Mouse (Mus musculus) CD4-positive helper T cell, adult 2 months (primary cell): ENCODE measurements around the gene Pck2.

Experiments used
- DNase-seq: peaks from one replicate; pipeline ENCODE4 v3.0.0-alpha.2; 2012; ENCODE audit warnings: low read depth, missing footprints, low spot score

The Pck2 gene

DNA sequence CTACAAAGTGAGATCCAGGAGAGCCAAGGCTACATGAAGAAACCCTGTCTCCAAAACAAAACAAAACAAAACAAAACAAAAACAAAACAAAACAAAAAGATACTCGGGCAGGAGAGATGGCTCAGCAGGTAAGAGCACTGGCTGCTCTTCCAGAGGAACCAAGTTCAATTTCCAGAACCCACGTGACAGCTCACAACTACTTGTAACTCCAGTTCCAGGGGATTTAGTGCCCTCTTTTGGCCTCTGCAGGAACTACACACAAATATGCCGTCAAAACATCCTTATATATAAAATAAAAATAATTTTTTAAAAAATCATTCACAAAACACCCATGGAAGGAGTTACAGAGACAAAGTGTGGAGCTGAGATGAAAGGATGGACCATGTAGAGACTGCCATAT is 12.1 kb upstream of the Pck2 start:
- peak; percentile 60 for DNase-seq

DNA sequence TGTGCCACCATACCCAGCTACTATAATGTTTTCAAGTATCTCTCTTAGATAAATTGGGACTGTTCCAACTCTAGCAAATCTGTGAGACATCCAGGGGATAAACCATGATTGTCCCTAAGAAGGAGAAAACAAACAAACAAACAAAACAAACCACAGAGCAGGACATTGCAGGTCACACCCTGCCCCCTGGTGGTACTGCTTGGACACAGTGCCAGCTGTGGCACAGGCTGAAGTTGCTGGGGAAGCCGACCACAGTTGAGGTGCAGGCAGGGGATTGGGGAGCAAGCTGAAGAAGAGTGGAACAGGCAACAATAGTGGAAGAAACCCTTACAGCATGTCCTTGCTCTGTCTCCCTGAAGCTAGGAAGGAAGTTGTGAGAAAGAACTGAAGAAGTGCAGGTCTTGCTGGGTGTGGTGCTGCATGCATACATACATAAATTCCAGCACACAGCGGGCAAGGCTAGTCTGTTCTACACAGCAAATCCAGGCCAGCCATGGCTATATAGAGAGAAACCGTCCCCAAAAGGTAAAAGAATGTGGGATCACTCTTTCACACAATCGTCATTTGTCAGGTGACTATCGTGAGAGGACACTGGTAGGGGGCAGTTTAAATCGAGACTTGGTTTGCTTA is 3.8 kb upstream of the Pck2 start:
- peak; percentile 34 for DNase-seq

DNA sequence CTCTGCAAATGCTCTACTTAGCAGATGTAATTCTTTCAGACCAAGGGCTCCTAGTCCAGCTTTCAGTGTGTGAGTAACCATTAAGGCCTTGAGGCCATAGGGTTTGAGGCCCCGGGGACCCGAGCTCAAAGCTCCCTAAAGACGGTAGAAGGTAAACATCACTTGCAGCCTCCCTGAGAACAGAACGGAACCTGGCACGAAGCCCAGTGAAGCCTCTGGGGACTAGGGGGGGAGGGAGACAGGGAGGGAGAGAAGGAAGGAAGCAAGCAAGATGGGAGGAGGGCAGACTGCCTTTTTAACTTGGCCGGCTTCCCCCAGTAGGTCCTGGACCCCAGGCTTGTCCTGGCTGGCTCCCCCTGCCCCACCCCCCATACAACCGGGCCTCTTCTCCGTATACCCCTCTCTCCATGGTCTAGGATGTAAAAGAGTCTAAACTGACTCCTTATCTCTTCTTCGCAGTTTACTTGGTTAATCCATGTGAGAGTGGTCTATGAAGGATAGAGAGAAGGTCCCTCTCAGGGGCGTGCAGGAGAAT is 788 bp downstream of the Pck2 start:
- peak; percentile 61 for DNase-seq

DNA sequence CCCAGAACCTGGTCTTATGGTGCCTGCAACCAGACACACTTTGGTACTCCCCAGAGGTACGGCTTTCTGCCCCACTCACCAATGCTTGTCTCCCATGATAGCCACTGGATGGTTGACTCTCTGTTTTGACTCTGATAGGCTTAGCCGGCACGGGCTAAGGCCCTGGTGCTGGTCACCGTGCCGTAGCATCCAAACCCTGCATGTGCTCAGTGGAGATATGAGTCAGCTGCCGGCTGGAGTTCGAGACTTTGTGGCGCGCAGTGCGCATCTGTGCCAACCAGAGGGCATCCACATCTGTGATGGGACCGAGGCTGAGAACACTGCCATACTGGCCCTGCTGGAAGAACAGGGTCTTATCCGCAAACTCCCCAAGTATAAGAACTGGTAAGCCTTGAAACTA is 2.2 kb downstream of the Pck2 start:
- no peak for DNase-seq

DNA sequence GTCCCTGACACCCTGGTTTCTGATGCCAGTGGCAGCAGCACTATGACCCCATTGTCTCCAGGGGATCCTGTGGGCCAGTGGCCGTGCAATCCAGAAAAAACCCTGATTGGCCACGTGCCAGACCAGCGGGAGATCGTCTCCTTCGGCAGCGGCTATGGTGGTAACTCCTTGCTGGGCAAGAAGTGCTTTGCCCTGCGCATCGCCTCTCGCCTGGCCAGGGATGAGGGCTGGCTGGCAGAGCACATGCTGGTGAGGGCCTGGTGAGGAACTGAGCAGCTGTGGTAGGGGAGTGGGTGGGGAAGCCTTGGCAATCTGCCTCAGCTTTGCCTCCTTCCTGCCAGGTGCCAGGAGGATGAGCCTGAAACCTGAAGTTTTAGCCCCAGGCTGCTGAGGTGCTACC is 4.3 kb downstream of the Pck2 start:
- DNase-seq: no peak

DNA sequence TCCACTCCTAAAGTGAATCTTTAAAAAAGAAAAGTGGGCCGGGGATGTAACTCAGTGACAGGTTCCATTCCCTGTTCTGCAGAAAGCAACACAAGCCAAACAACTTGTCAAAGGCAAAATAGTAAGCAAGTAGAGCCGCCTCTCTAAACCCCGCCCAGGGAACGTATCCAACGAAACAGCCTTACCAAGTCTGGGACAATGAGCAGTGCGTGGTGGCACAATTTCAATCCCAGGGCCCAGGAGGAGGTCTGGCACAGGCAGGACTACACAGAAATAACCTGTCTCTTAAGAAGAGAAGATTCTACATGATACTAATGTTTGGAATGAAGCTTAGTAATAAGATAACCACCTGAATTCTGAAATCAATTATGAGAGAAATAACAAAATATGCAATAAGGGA is 10.1 kb downstream of the Pck2 start:
- no peak for DNase-seq

DNA sequence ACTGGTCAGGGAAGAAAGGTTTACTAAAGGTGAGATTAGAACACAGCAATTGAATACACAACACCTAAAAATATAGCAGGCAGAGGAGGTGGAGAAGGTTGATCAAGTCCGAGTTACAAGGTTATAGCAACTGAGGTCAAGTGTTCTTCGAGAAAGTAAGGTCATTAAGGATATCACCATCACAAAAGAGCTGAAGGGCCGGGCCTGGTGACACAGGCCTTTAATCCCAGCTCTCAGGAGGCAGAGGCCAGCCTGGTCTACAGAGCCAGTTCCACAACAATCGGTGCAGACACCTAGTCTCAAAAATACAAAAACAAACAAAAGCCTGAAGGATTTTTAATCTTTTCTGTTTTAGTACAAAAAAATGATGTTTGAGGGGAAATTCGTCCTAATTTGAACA is 11.3 kb downstream of the Pck2 start:
- DNase-seq: no peak

DNA sequence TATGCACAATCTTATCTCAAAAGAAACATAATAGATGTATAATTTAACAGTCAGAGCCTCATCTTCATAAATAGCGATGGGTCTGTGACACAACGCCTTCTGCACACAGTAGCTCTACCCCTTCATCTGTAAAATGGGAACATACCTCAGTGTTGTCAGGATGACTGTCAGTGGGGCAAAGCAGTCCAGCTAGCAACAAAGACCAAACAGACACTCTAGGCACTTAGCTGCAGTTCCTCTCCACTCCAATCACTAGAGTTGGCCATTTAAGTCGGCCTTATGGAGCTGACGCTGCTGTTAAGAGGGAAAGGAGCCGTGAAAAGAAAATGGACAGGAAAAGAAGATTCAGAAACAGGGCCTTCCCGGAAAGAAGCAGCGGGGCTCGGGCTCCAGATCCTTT is 11.7 kb downstream of the Pck2 start:
- DNase-seq: no peak

DNA sequence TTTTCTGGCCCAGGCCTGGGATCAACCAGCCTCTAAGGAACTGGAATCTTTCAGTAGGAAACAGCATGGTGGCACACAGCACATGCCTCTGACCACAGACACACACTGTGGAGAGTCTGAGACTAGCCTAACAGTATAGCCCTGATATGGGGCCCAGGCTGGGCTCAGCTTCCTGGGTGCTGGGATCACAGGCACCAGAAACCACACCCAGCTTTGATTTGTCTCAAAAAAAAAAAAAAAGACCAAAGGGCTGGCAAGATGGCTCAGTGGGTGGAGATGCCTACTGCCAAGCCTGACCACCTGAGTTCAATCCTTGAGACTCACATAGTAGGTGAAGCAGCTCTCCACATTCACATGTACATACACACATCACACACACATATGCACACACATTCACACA is 14.6 kb downstream of the Pck2 start:
- no peak for DNase-seq

DNA sequence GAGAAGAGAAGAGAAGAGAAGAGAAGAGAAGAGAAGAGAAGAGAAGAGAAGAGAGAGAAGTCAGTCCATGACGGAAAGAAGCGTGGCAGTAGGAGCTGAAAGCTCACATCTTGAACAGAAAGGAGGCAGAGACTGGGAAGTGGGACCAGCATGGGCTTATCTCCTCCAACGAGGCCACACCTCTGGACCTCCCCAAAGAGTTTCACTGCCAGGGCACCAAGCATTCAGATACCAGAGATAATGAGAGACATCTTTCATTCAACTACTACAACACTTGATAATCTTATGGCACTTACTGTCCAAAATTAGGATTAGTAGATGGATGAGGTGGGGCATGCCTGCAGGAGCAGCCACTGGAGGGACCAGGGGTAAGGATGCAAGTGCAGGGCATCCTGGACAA is 15.7 kb downstream of the Pck2 start:
- no peak for DNase-seq

DNA sequence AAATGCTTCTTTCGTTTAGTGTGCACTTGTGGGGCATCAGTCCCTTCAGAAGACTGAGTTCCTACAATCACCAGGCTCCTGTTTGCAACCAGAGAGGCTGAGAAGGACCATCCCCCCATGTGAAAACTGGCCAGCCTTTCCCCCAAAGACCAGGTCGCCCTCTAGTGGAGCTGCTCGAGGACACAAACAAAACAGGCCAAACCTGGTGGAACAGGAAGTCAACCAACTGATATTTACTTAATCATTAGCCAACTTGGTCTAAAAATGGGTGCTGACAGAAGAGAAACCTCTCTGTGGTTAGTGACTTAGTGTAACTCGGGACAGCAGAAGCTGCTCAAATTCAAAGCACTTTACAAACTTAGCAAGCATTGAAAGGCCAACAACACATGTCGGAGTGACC is 16.9 kb downstream of the Pck2 start:
- DNase-seq: peak; percentile 77

DNA sequence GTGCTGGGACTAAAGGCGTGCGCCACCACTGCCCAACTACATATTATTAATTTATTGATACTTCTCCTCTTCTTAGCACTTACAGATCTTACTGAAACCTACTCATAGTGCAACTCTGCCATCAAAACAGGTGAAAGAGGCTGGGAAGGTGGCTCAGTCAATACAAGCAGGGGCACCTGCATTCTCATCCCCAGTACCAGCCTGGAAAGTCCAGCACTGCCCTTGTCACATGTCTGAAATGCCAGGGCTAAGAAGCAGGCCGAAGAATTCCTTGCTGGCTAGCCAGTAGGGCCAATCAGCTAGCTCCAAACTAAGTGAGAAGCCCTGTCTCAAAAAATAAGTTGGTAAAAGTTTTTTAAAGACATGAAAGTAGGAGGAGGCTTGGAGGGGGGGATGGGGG is 17.5 kb downstream of the Pck2 start:
- DNase-seq: no peak

DNA sequence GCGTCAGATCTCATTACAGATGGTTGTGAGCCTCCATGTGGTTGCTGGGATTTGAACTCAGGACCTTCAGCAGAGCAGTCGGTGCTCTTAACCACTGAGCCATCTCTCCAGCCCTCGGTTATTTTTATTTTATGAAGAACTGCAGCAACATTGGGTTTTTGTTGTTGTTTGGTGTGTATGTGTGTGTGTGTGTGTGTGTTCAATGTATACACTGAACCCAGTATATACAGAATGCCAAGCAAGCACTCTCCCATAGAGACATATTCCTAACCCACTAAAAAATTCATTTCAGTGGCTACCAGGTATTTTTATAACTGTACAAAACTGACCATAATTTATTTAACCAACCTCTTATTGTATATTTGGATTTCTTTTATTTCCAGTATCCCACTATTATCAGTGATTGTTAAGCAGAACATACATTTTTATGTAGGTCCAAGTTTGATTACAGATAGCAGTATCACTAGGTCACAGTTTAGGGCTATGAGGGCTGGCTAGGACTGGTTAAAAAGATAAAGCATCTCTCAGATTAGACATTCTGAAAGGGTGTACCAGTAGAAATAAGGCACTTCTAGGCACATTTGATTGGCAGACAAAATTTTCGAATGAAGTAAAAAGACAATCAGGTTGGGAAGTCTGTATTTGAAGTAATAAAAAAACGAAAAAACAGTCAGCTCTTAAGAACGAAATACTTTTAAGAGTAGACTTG is 18.8 kb downstream of the Pck2 start:
- DNase-seq: no peak

DNA sequence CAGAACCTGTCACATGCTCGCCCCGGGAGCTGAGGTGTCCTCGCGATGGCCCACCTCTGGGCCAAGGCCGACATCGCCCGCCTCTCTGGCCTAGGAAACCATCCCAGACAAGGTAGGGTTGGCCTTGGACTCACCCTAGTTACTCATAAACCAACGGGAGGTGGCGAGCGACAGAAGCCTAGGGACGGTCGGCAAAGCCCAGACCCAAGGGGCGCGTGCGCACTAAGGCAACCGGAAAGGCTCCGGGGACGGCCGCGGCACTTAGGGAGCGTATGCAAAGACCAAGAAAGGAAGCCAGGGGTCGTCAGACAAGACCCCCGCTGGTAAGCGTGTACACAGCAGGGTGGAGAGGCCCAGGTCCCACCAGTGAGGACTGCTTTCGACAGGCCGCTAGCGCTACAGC is 19.7 kb downstream of the Pck2 start, which contains the start of gene Dcaf11:
TSS of gene Dcaf11 (plus strand) at position 208 of the 403 bp plus-strand sequence.
- DNase-seq: peak; percentile 90

DNA sequence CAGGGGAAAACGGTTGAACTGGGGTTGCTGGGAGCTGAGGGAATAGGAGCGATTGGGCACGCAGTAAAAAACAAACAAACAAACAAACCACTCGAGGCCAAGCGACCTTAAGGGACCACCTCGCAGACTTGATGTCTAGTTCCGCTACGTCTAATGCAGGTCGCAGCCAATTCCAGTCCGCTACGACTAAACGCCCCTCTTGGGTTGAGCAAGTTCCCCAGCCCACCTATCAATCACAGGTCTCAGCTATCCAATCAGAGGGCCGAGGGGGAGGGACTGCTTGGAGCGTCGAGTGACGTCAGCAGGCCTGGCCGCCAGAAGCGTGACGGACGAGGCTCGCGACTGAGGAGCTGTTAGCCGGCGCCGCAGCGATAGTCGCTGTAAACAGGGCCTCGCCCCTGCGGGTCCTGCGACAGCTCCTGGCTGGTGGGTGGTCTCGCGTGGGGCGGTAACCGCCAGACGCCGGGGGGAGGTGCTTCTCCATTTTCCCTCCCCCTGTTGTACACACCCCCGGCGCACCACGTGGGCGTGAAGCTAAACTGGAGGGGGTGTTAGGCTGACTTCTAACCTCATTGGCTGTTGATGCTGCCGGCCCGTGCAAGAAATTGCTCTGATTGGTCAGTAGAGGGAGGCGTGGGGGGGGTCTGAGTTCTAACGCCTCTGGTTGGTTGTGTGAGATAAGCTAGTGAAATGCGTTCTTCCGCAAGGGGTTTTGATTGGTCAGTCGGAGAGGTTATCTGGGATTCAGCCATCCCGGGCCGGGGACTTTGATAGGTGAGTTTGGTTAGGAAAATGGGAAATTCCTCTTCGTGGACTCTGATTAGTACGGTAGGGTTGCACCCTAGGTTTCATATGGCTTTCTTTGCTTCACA is 20.4 kb downstream of the Pck2 start, which contains the start of gene A730061H03Rik:
TSS of gene A730061H03Rik (minus strand) at position 205 of the 872 bp plus-strand sequence.
- peak; percentile 99 for DNase-seq

DNA sequence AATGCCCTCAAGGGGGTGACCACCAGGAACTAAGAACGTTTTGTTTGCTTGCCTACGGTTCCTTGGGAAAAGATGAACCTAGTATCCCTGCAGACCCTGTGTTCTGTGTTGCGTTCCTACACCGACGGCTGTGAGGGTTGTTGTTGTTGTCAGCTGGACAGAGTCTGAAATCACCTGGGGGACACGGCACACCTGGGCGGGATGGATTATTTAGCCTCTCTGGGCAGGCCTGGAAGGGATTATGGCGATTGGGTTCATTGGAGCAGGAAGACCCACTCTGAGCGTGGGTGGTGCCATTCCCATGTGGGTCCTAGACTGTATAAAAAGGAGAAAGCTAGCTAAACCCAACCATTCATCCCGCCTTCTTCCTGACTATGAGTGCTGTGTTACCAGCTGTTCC is 21.8 kb downstream of the Pck2 start:
- no peak for DNase-seq

DNA sequence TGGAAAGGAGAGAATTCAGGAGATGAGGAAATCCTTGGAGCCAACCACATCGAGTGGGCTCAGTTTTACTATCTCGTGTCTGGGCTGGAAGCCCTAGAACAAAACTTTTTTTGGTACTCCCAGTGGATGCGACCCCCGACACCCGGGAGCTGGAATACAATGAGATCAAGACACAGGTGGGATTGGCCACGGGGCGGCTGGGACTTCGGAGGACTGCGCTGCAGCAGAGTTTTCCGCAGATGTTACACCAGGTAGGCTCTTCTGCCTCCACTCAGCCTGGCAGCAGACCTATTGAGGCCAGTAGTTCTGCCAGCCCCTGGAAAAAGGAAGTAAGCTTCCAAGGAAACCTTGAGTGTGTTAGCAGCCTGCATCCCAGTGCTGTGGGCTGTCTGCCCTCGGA is 23.2 kb downstream of the Pck2 start:
- no peak for DNase-seq

DNA sequence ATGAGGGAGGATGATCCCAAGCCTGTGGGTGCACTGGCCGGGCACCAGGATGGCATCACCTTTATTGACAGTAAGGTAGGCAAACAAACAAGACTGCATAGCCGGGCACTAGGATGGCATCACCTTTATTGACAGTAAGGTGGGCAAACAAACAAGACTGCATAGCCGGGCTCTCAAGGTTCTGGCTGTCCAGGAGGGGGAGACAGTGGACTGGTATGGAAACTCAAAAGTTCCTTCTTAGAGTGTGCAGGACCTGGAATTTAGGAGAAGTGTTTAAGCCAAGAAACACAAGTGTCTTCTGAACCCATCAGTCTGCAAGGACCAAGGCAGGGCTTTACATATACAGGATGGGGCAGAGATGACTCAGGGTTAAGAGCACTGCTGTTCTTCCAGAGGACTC is 25.7 kb downstream of the Pck2 start:
- DNase-seq: no peak

DNA sequence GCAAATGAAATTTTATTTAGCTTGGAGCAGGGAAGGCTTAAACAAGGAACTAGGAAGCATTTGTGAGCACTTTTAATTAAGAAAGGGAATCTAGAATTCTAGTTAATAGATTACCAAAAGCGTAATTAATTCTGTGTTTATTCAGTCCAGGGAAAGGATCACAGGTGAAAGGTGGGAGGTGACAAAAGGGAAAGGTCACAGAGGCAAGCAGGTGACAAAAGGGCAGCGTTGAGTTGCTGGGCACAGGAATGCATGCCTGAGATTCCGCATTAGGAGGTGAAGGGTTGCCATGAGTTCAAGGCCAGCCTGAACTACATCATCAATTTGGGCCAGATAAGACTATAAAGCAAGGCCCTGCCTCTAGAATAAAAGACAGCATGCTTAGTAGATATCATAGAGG is 27.4 kb downstream of the Pck2 start:
- DNase-seq: no peak

DNA sequence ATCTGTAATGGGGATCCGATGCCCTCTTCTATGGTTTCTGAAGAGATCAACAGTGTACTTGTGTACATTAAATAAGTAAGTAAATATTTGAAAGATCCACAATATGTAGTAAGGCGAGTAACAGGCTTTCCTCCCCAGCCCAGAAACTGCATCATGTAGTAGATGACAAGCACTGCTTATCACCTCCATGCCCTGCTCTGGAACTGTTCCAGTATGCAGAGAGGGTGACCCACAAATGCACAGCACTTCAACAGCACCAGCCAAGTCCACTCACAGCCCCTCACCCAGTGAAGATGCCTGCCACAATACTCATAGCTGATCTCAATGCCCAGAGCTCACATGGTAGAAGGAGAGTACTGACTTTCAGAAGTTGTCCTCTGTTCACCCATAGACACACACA is 30.5 kb downstream of the Pck2 start:
- no peak for DNase-seq

DNA sequence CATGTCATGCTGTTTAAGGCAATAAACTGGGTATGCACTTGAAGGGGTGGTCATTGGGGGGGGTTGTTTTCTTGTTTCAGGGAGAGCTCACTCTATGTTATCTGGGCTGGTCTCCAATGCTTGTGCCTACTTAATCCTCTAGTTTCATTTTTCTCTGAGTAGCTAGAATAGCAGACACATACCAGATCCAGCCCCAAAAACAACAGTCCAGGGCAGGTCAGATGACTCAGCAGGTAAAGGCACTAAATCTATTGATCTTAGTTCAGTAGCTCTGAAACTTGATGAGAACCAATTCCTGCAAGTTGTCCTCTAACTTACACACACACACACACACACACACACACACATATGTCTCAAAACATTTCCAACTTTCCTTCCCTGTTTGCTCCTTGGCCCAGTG is 31.7 kb downstream of the Pck2 start:
- no peak for DNase-seq

DNA sequence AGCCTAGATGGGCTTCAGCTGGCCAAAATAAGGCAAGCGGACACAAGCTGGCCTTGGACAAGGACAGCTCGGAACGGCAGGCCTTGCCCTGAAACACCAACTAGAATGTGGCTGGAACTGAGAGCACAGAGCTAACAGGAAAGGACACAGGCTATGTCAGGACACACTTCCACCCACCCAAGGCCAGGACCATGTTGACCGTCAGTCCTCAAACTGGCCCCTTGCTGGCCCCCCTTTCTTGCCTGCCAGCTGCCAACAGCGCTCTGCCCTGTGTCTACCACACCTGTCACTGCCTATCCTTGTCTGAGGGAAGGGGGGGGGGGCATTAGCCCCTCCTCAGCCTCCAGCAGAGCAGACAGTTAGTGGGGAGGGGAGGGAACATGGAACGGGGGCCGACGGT is 35.2 kb downstream of the Pck2 start, which contains the start of gene Fitm1:
TSS of gene Fitm1 (plus strand) at position 316 of the 400 bp plus-strand sequence.
- DNase-seq: no peak
